Mouse (Mus musculus) T-cell, adult 66 days (primary cell): ENCODE results near the gene Edem3. TPM values are rescaled to one million over a fixed set of nuclear protein-coding genes. Genes with fewer than 3 reads are reported as not detected.

Experiments
- total RNA-seq, 2 experiments: library from RNA; stranded (reverse); gene quantifications; 3 replicates in 1 of 2; 4 replicates in 1 of 2; pipeline ENCODE4 v1.2.4; 2023

Edem3 gene
- total RNA-seq: 10 to 100 TPM; 24.8 to 25.0 TPM

GRCm38 (mm10) chr1:151754881-151755659, at the start of gene Edem3:
Gene Edem3 (plus strand): TSS chr1:151755371.

Other genes with a start within 250 kb of the Edem3 start
- gene Fam129a, start 184.2 kb upstream of the Edem3 start, total RNA-seq: 10 to 100 TPM; 19.8 to 20.9 TPM